Mouse (Mus musculus) midbrain, embryonic 14.5 days (tissue): ENCODE measurements at regions not wholly inside any gene's neighbourhood (a gene's known extent, or its start where the extent isn't known, plus 50 kb on each side); places are given as distances from the start of the nearest gene placed in this dataset.

Experiments
- ATAC-seq: fragments of 200-750 bp; cut with Nextera tagmentation; 2 replicates; pipeline ENCODE4 v1.8.0; 2017; ENCODE audit warnings: moderate number of reproducible peaks, moderate library complexity; ENCODE audit not compliant: low FRiP score, low TSS enrichment
- DNase-seq: peaks from one replicate; pipeline ENCODE4 v3.0.0-alpha.2; 2015
- H3K27ac ChIP-seq: fragments of 300-500 bp; sonication (generic); replicated peaks from 2 replicates; pipeline ENCODE4 v1.5.1; 2014; ENCODE audit warnings: mild to moderate bottlenecking, low read depth, low read length, moderate library complexity
- H3K27me3 ChIP-seq: fragments of 300-500 bp; sonication (generic); 2 replicates; pipeline ENCODE4 v1.6.1; 2014; ENCODE audit warnings: low read length, control low read depth, mixed read lengths; ENCODE audit not compliant: control insufficient read depth, insufficient read depth
- H3K36me3 ChIP-seq: fragments of 300-500 bp; sonication (generic); 2 replicates; pipeline ENCODE4 v1.6.1; 2014; ENCODE audit warnings: low read length, control low read depth; ENCODE audit not compliant: control insufficient read depth, insufficient read depth
- H3K4me1 ChIP-seq: fragments of 300-500 bp; sonication (generic); 2 replicates; pipeline ENCODE4 v1.6.1; 2014; ENCODE audit warnings: mild to moderate bottlenecking, antibody characterized with exemption, low read length, control low read depth; ENCODE audit not compliant: control insufficient read depth, insufficient read depth
- H3K4me2 ChIP-seq: fragments of 300-500 bp; sonication (generic); 2 replicates; pipeline ENCODE4 v1.6.1; 2014; ENCODE audit warnings: mild to moderate bottlenecking, low read length, moderate library complexity
- H3K4me3 ChIP-seq: fragments of 300-500 bp; sonication (generic); replicated peaks from 2 replicates; pipeline ENCODE4 v1.5.1; 2014; ENCODE audit warnings: low read depth, low read length
- H3K9ac ChIP-seq: fragments of 300-500 bp; sonication (generic); replicated peaks from 2 replicates; pipeline ENCODE4 v1.6.1; 2014; ENCODE audit warnings: mild to moderate bottlenecking, low read length, moderate library complexity
- H3K9me3 ChIP-seq: fragments of 300-500 bp; sonication (generic); 2 replicates; pipeline ENCODE4 v1.6.1; 2016; ENCODE audit warnings: low read length, control low read depth, mixed read lengths; ENCODE audit not compliant: control insufficient read depth
- WGBS: fragments of 180-500 bp; shearing (Covaris S2); extraction: QIAGEN DNeasy Blood & Tissue Kit; methylation state at CpG from one replicate; pipeline ENCODE4 v1.1.7; 2014; 5-methylcytosine and 5-hydroxymethylcytosine counted together

DNA sequence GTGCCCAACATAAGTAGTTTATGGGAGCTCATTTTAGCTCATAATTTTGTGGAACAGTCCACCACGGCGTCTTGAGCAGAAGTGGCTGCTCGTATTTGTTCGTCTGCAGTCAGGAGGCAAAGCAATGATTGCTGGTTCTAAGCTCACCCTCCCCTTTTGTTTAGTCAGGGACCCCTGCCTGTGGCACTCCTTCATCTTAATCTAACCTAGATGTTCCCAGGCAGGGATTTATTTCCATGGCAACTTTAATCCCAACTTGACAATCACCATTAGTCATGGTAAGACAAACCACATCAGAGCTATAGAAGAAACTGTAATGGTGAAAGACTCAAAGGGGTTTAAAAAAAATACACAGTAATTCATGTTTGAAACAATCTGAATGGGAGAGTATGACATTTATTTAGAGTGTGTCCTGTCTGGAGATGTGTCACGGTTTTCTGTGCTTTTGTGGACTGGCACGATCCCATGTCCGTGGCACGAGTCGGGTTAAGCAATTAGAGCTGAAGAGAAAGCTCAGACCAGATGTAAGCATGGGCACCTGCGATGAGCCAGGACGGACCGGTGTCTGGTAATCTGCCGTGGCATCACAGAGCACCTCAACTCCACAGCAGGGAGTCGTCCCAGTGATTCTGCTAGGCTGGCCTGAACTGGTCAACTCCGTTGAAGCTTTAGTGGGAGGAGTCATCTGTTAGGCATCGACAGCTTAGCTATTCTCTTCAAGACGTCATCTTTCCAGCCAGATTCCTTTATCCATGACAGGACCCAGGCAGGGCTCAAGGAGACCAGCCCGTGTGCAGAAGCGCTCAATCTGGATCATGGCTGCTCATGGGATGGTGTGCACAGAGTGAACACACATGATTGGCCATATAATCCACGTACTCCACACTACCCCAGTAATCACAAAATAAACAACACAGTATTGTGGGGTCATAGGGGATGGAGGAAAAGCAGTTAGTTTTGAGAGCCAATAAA, 281.5 kb downstream of the Ajap1 start:
- no peak overlapping the region for H3K9ac ChIP-seq
- no peak overlapping the region for H3K4me2 ChIP-seq
- H3K4me3 ChIP-seq, result no peak overlapping the region
- WGBS, result 17% methylated on average over 20 of the region's 20 CpGs
- DNase-seq (peak; percentile 79), ATAC-seq (peak; percentile 50; the same call in 1 of the 2 replicates)
- peaks cover 57% of the 10 kb centered on the region for H3K27me3 ChIP-seq
- H3K9me3 ChIP-seq, result 0 out of 2 replicates have a peak, but pooled peaks cover 9% of the 10 kb centered on the region
- H3K36me3 ChIP-seq, result no peaks in the 10 kb centered on the region
- H3K4me1 ChIP-seq, result peaks cover 5% of the 10 kb centered on the region; the same call in 1 of the 2 replicates
- H3K27ac ChIP-seq, result no peak overlapping the region

DNA sequence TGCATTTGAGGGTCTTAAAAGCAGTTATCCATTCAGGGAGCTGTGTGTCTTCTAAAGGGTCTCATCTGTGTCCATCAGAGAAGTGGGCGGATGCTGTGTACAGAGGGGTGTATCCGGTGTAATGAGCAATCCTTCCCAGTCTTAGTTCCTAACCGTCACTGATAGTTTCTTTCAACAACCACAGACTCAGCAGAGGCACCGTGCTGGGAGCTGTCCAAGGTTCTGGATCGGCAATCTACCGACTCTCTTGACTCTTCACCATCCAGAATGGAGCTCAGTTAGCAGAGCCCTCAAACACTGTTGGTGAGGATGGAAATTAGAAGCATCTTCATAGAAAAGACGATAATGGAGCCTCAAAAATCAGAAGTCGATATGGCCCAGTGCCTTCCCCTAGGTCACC, 293.1 kb downstream of the Ajap1 start:
- Histone ChIP-seq H3K36me3 (no peaks in the 10 kb centered on the region), H3K27me3 (peaks cover 51% of the 10 kb centered on the region), H3K4me1 (peaks cover 18% of the 10 kb centered on the region), H3K27ac (no peak overlapping the region), H3K4me2 (no peak overlapping the region), H3K9ac (no peak overlapping the region), H3K9me3 (no peaks in the 10 kb centered on the region), H3K4me3 (no peak overlapping the region)
- 9% methylated on average over 8 of the region's 8 CpGs for WGBS
- DNase-seq (peak; percentile 60), ATAC-seq (no peak)

DNA sequence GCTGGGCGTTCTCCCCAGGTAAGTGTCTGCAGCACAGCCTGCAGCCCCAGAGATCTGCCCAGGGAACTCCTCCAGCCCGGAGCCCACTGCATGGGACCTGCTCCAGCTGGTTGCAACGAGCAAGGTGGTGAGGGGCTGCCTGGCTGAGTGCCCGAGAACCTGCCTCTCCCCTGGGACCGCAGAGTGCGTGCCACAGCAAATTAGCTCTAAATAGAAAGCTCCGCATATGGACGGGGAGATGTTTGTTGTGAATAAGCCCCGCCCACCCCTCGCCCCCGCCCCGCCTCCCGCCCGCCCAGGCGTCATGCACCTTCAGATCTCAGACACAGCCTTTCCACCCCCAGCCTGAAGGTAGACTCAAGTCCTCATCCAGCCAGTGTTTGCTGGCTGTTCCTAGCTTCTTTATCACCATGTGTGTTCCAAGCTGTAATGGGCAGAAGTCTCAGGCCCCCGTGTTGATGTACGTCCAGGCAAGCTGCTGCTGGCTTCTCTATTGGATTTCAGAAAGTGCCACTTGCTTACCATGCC, 294.0 kb downstream of the Ajap1 start:
- WGBS, result under 1% methylated on average over 17 of the region's 17 CpGs
- no peaks in the 10 kb centered on the region for H3K36me3 ChIP-seq
- peak overlapping the region; percentile 49 for H3K4me2 ChIP-seq
- peak overlapping the region; percentile 15; the same call in 1 of the 2 replicates for H3K4me3 ChIP-seq
- H3K9ac ChIP-seq, result peak overlapping the region; percentile 34; the same call in 1 of the 2 replicates
- no peak overlapping the region for H3K27ac ChIP-seq
- ATAC-seq, result no peak
- no peaks in the 10 kb centered on the region for H3K9me3 ChIP-seq
- peaks cover 18% of the 10 kb centered on the region for H3K4me1 ChIP-seq
- DNase-seq, result peak; percentile 73
- H3K27me3 ChIP-seq, result peaks cover 42% of the 10 kb centered on the region

DNA sequence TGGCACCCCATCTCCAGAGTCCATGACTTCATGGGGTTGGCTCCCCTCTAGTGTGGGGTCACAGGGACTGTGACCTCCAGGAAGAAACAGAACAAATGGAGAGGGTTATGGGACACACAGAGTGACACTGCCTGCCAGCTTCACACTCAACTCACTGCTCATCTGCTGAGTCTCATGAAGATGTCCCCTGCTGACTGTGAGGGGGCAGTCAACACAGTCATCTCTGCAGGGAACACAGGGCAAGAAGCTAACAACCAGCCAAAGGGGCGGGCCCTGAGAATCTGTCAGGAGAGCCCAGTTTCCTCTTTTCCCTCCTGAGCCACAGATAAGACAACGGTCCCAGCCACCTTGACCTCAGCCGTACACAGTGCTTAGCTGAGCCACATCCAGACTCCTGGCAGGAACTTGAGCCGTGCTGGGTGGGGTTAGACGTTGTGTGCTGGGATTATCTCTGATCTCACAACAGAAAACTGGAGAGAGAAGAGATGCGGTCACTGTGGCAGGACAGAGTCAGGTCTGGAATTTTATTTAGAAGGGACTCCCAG, 294.6 kb downstream of the Ajap1 start:
- H3K4me1 ChIP-seq, result peaks cover 18% of the 10 kb centered on the region
- WGBS, result 2% methylated on average over 6 of the region's 6 CpGs
- H3K36me3 ChIP-seq, result no peaks in the 10 kb centered on the region
- no peak overlapping the region for H3K27ac ChIP-seq
- DNase-seq, result no peak
- H3K9ac ChIP-seq, result peak overlapping the region; percentile 34; the same call in 1 of the 2 replicates
- peak overlapping the region; percentile 15; the same call in 1 of the 2 replicates for H3K4me3 ChIP-seq
- H3K4me2 ChIP-seq, result peak overlapping the region; percentile 49
- no peak for ATAC-seq
- H3K9me3 ChIP-seq, result no peaks in the 10 kb centered on the region
- peaks cover 40% of the 10 kb centered on the region for H3K27me3 ChIP-seq

DNA sequence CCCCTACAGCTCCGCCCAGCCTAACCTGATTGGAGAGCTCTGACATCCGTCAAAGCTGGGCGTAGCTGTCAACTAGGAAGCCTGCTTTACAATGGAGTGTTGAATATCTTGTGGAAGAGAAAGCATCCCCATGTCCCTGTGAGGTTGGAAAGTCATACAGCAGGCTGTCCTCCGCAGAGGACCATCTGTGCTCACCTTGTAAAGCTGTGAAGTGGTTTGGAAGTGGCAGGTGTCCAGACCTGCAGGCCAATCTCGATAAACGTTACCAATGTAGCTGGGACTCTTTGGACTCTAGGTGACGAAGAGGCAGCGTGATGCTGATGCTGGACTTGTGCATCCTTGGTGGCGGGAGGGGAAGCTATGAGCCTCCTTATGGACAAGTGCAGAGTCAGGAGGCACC, 305.1 kb downstream of the Ajap1 start:
- H3K9ac ChIP-seq, result no peak overlapping the region
- H3K4me3 ChIP-seq, result no peak overlapping the region
- DNase-seq (no peak), ATAC-seq (no peak)
- no peak overlapping the region for H3K27ac ChIP-seq
- 90% methylated on average over 9 of the region's 9 CpGs for WGBS
- H3K9me3 ChIP-seq, result no peaks in the 10 kb centered on the region
- no peaks in the 10 kb centered on the region; the same call in 1 of the 2 replicates for H3K27me3 ChIP-seq
- no peak overlapping the region for H3K4me2 ChIP-seq
- no peaks in the 10 kb centered on the region for H3K36me3 ChIP-seq
- no peaks in the 10 kb centered on the region for H3K4me1 ChIP-seq

DNA sequence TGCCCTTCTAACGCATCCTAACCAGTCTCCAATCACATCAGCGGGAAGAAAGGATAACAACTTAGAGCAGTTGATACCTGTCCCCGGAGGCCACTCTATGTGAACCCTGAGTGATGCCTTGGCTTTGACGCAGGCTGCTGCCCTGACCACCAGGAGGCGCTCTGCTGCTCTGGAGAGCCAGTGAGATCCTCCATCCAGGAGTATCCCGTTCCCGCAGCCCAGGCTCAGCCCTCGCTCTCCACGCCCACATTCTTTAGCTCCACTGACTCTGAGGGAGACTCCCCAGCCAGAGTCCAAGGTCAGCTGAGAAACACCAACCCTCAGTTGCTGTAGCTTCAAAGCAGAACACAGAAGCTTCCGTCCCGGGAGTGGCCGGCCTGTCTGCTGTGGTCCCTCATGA, 307.0 kb downstream of the Ajap1 start:
- no peaks in the 10 kb centered on the region for H3K9me3 ChIP-seq
- H3K27me3 ChIP-seq, result no peaks in the 10 kb centered on the region
- no peak overlapping the region for H3K4me2 ChIP-seq

DNA sequence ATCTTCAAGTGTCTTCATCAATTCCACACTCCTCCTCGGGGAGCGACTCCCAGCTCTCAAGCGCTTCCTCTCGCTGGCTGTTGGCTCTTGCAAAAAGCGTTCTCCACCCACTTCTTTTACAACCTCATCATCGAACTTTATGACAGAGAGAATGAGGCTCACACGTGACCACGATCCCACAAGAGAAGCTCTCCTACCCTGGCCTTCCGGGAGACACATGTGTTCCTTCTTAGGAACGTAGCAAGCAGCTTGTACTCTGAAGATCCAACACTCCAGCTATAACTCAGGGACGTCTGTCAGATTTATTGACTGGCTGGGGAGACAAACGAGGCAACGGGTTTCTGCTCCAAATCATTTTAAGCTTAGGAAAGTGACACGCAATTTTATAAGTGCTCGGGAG, 307.5 kb downstream of the Ajap1 start:
- no peaks in the 10 kb centered on the region for H3K4me1 ChIP-seq
- no peaks in the 10 kb centered on the region for H3K36me3 ChIP-seq
- no peak overlapping the region for H3K9ac ChIP-seq
- WGBS, result 89% methylated on average over 15 of the region's 15 CpGs
- no peak overlapping the region for H3K27ac ChIP-seq
- DNase-seq (no peak), ATAC-seq (no peak)
- H3K27me3 ChIP-seq, result no peaks in the 10 kb centered on the region
- no peak overlapping the region for H3K4me2 ChIP-seq
- H3K9me3 ChIP-seq, result no peaks in the 10 kb centered on the region
- no peak overlapping the region for H3K4me3 ChIP-seq

More for the DNA sequence above, 307.0 kb downstream of the Ajap1 start:
- WGBS, result 7% methylated on average over 12 of the region's 12 CpGs
- Histone ChIP-seq H3K27ac (no peak overlapping the region), H3K36me3 (no peaks in the 10 kb centered on the region), H3K4me1 (no peaks in the 10 kb centered on the region), H3K9ac (no peak overlapping the region), H3K4me3 (no peak overlapping the region)
- ATAC-seq, result no peak
- peak; percentile 77 for DNase-seq

DNA sequence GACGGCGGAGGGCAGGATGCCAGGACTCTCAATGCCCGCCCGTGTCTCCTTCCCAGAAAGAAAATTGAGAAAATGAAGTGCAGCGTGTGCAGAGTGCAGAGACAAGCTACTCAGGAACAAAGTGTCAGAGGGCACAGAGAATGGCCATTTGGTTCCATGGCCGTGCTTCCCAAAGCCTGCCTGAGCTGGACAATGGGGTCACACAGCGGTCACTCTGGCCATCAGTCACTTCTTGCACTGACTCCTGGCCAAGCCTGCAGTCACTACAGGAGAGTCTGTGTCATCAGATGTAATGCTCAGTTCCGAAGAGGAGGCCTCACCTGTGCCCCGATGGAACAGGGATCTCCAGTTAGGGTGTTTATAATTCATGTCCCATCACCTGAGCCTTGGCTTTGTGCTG, 312.6 kb downstream of the Ajap1 start:
- H3K9ac ChIP-seq, result no peak overlapping the region
- no peak for DNase-seq
- H3K9me3 ChIP-seq, result 0 out of 2 replicates have a peak, but pooled peaks cover 2% of the 10 kb centered on the region
- no peaks in the 10 kb centered on the region for H3K4me1 ChIP-seq
- ATAC-seq, result no peak
- H3K36me3 ChIP-seq, result no peaks in the 10 kb centered on the region
- H3K27ac ChIP-seq, result no peak overlapping the region
- H3K4me2 ChIP-seq, result no peak overlapping the region
- WGBS, result 85% methylated on average over 9 of the region's 9 CpGs
- H3K4me3 ChIP-seq, result no peak overlapping the region
- H3K27me3 ChIP-seq, result no peaks in the 10 kb centered on the region
